Mouse (Mus musculus) urinary bladder, postnatal 25 days (tissue): ENCODE results near the gene Rit1.
"Not testable (repeated sequence)": the region's sequence is repeated elsewhere in the genome, so short reads cannot be mapped to it uniquely, and the experiment has no call there.

Experiments
- DNase-seq: peaks from one replicate; pipeline ENCODE4 v3.0.0; 2022; ENCODE audit warnings: low spot score

The Rit1 gene

GRCm38 (mm10) chr3:88716399-88717197, at the start of gene Rit1:
TSS of gene Rit1 (plus strand) at chr3:88716838.
- peak; percentile 83 for DNase-seq

GRCm38 (mm10) chr3:88677399-88677798, 39.2 kb upstream of the Rit1 start:
- DNase-seq, result peak; percentile 65

- no peak for DNase-seq
Observed at GRCm38 (mm10) chr3:88683814-88684213, 32.8 kb upstream of the Rit1 start.

GRCm38 (mm10) chr3:88684236-88684979, 32.2 kb upstream of the Rit1 start:
- DNase-seq, result no peak

GRCm38 (mm10) chr3:88684980-88685941, 31.4 kb upstream of the Rit1 start, which contains the start of gene Khdc4:
TSS of gene Khdc4 (plus strand) at chr3:88685803.
- peak; percentile 86 for DNase-seq

- no peak for DNase-seq
Observed at GRCm38 (mm10) chr3:88685958-88686451, 30.6 kb upstream of the Rit1 start.

- no peak for DNase-seq
Observed at GRCm38 (mm10) chr3:88686734-88687611, 29.7 kb upstream of the Rit1 start.

GRCm38 (mm10) chr3:88689079-88689478, 27.6 kb upstream of the Rit1 start:
- no peak for DNase-seq

GRCm38 (mm10) chr3:88695545-88695944, 21.1 kb upstream of the Rit1 start:
- DNase-seq, result no peak

GRCm38 (mm10) chr3:88698051-88698450, 18.6 kb upstream of the Rit1 start:
- DNase-seq, result no peak

- no peak for DNase-seq
Observed at GRCm38 (mm10) chr3:88698834-88699233, 17.8 kb upstream of the Rit1 start.

GRCm38 (mm10) chr3:88700247-88700646, 16.4 kb upstream of the Rit1 start:
- DNase-seq, result no peak

- no peak for DNase-seq
Observed at GRCm38 (mm10) chr3:88701222-88701621, 15.4 kb upstream of the Rit1 start.

- DNase-seq, result no peak
Observed at GRCm38 (mm10) chr3:88713709-88714108, 2.9 kb upstream of the Rit1 start.

GRCm38 (mm10) chr3:88714725-88715124, 1.9 kb upstream of the Rit1 start:
- DNase-seq, result no peak

- DNase-seq, result not testable (repeated sequence)
Observed at GRCm38 (mm10) chr3:88715716-88716115, 922 bp upstream of the Rit1 start.

GRCm38 (mm10) chr3:88717198-88717798, 660 bp downstream of the Rit1 start:
- peak; percentile 16 for DNase-seq

- no peak for DNase-seq
Observed at GRCm38 (mm10) chr3:88717831-88718230, 1.2 kb downstream of the Rit1 start.

GRCm38 (mm10) chr3:88719098-88719497, 2.5 kb downstream of the Rit1 start:
- no peak for DNase-seq

- DNase-seq, result no peak
Observed at GRCm38 (mm10) chr3:88736556-88736955, 19.9 kb downstream of the Rit1 start.
